Mouse (Mus musculus) spleen, adult 2 months (tissue): Measurements from ENCODE around the gene Gm44965. TPM values are rescaled to one million over a fixed set of nuclear protein-coding genes. Genes with fewer than 3 reads are reported as not detected.

Experiments
- DNase-seq, 2 experiments: peaks; one replicate each; pipeline versions ENCODE4 v3.0.0 to v3.0.0-alpha.2; 2012 to 2021; ENCODE audit warnings: low spot score in 2 of 2, low read depth in 1 of 2
- H3K27ac ChIP-seq: fragments of 200-500 bp; 2 replicates; pipeline ENCODE4 v1.5.1; 2012; ENCODE audit warnings: low read length, inconsistent platforms; ENCODE audit not compliant: insufficient read depth
- H3K27me3 ChIP-seq: fragments of 200-500 bp; 2 replicates; pipeline ENCODE4 v1.6.1; 2012; ENCODE audit warnings: mild to moderate bottlenecking, moderate library complexity, low read length, inconsistent platforms; ENCODE audit not compliant: control insufficient read depth, insufficient read depth
- H3K36me3 ChIP-seq: fragments of 200-500 bp; 2 replicates; pipeline ENCODE4 v1.6.1; 2012; ENCODE audit warnings: mild to moderate bottlenecking, low read length, inconsistent platforms; ENCODE audit not compliant: control insufficient read depth, insufficient read depth
- H3K4me1 ChIP-seq: fragments of 200-500 bp; 2 replicates; pipeline ENCODE4 v1.6.1; 2011; ENCODE audit warnings: inconsistent platforms; ENCODE audit not compliant: control insufficient read depth, insufficient read depth, insufficient read length
- H3K4me3 ChIP-seq: fragments of 200-500 bp; 2 replicates; pipeline ENCODE4 v1.5.1; 2011; ENCODE audit warnings: mild to moderate bottlenecking, inconsistent platforms; ENCODE audit not compliant: insufficient read depth, insufficient read length; ENCODE audit errors: extremely low read depth
- CTCF ChIP-seq: fragments of 200-500 bp; IDR thresholded peaks from 2 replicates; pipeline ENCODE4 v1.5.1; 2011; ENCODE audit warnings: mild to moderate bottlenecking, inconsistent platforms; ENCODE audit not compliant: insufficient read depth, insufficient read length, insufficient replicate concordance; ENCODE audit errors: extremely low read depth
- POLR2A ChIP-seq: fragments of 200-500 bp; IDR thresholded peaks from 2 replicates; pipeline ENCODE4 v1.6.1; 2011; ENCODE audit warnings: low read depth, low read length, inconsistent platforms
- WGBS: fragments of 180-500 bp; shearing (Covaris S2); methylation state at CpG from one replicate; pipeline ENCODE4 v1.1.7; 2018; 5-methylcytosine and 5-hydroxymethylcytosine counted together
- polyA plus RNA-seq: library from polyadenylated mRNA; depleted of rRNA; stranded (reverse); fragments of >200 nt; gene quantifications from 2 replicates; pipeline ENCODE4 v1.2.3, GENCODE M21; 2012; rRNA removed

Gm44965 gene
- polyA plus RNA-seq, 1 experiment = not detected

DNA sequence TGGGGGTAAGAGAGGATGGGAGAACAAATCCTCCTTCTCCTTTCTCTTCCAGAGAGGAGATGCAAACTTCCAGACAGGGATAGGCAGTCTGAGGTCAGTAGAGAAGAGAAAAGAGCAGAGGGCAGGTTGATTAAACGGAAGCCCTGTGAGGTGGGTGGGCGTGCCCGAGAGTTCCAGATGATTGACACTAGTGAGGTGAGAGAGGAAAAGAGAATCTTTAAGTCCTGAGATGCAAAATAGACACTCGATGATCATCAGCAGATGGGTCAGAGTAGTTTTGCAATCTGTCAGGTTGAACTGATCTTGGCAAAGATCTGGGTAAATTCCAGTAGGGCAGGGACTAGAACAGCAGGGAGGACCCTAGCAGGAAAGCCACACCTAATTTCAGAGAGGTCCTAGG is 71.0 kb downstream of the Gm44965 start:
- H3K27me3 ChIP-seq = no peaks in the 10 kb centered on the region
- peaks cover 31% of the 10 kb centered on the region; the same call in 1 of the 2 replicates for H3K4me1 ChIP-seq
- no peaks in the 10 kb centered on the region for H3K36me3 ChIP-seq
- TF ChIP-seq CTCF (no peak), POLR2A (no peak)
- peak overlapping the region; percentile 65 for H3K27ac ChIP-seq
- 43% methylated on average over 4 of the region's 4 CpGs for WGBS
- DNase-seq = no peak
- no peak overlapping the region for H3K4me3 ChIP-seq

DNA sequence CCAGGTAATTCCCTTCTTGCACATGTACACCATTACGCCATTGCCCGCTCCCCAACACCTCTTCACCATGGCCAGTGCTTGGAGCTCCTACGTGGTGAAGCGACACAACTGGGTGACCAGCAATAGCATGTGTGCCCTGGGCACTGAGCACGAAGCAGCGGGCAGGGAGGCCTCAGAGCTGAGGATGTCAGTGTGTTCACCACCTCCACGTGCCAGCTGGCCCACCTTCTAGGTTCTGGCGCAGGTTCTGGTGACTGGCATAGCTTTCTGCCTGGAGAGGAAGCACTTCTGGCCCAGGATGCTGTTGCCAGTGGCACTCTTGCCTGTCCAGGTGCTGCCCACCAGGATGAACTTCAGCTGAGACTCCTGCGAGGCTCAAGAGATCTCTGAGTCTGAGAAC is 71.7 kb downstream of the Gm44965 start:
- H3K4me3 ChIP-seq = no peak overlapping the region
- no peaks in the 10 kb centered on the region for H3K36me3 ChIP-seq
- no peak for DNase-seq
- peaks cover 31% of the 10 kb centered on the region; the same call in 1 of the 2 replicates for H3K4me1 ChIP-seq
- WGBS = 92% methylated on average over 9 of the region's 9 CpGs
- H3K27ac ChIP-seq = peak overlapping the region; percentile 65
- TF ChIP-seq CTCF = no peak
- no peak for TF ChIP-seq POLR2A
- no peaks in the 10 kb centered on the region for H3K27me3 ChIP-seq

DNA sequence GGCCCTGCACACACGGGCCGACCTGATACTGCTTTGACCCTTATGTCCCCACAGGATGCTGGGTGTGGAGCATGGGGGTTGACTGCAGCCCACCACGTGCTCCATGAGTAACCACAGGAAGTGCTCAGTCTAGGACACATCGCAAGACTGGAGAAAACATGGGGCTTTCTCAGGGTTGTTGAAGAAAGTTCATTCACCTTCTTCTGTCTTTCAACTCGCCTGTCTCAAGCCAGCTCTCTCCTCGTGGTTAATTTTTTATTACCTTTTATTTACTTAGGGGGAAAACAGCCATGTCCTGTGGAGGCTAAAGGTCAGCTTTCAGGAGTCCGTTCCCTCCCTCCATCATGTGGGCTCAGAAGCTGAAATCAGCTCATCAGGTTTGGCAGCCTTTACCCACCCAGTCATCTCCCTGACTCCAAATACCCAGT is 72.4 kb downstream of the Gm44965 start:
- H3K36me3 ChIP-seq = no peaks in the 10 kb centered on the region
- peaks cover 31% of the 10 kb centered on the region; the same call in 1 of the 2 replicates for H3K4me1 ChIP-seq
- no peak overlapping the region for H3K4me3 ChIP-seq
- 19% methylated on average over 7 of the region's 7 CpGs for WGBS
- TF ChIP-seq CTCF (no peak), POLR2A (no peak)
- no peak for DNase-seq
- H3K27me3 ChIP-seq = no peaks in the 10 kb centered on the region
- H3K27ac ChIP-seq = peak overlapping the region; percentile 65

DNA sequence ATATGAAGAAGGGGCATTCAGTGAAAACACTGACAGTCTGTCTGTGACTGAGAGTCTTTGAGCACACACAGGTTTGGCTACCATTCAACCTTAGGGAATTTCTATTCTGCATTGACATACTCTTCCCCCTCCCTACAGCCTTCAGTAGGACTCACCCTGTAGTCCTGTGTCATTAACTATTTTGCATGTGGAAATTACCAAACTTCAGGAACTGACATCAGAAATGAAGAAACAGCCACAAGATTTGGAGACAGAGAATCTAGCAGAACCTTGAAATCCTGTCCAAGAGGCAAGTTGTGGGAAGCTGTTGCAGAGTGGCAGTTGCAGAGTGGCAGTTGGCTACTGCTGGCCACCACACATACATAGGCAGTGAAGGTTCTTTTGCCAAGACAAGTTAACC is 74.3 kb downstream of the Gm44965 start:
- Histone ChIP-seq H3K4me1 (peaks cover 31% of the 10 kb centered on the region; the same call in 1 of the 2 replicates), H3K27ac (no peak overlapping the region), H3K27me3 (no peaks in the 10 kb centered on the region), H3K4me3 (no peak overlapping the region), H3K36me3 (no peaks in the 10 kb centered on the region)
- DNase-seq = no peak
- no peak for TF ChIP-seq POLR2A
- no peak for TF ChIP-seq CTCF

Other genes starting within 250 kb of the Gm44965 start
- gene Krba1, start 198.4 kb upstream of the Gm44965 start, polyA plus RNA-seq = 10.6 and 13.8 TPM in 2 replicates
- 14.9 and 16.1 TPM in 2 replicates for gene Zfp467, start 148.1 kb upstream of the Gm44965 start, polyA plus RNA-seq
- 2.9 and 4.2 TPM in 2 replicates for gene Sspo, start 145.7 kb upstream of the Gm44965 start, polyA plus RNA-seq
- gene Atp6v0e2, start 56.3 kb upstream of the Gm44965 start, polyA plus RNA-seq = 1.7 and 1.8 TPM in 2 replicates
- 22.9 and 38.8 TPM in 2 replicates for gene Lrrc61, start 39.1 kb upstream of the Gm44965 start, polyA plus RNA-seq
- 44.3 and 45.5 TPM in 2 replicates for gene Rarres2, start 21.2 kb upstream of the Gm44965 start, polyA plus RNA-seq
- not detected in 2 replicates for gene Gm45021, start 4.3 kb upstream of the Gm44965 start, polyA plus RNA-seq
- 12.4 and 15.8 TPM in 2 replicates for gene Repin1, start 58 bp upstream of the Gm44965 start, polyA plus RNA-seq
- 3.6 and 5.3 TPM in 2 replicates for gene Zfp775, start 8.1 kb downstream of the Gm44965 start, polyA plus RNA-seq
- gene AI854703, start 32.8 kb downstream of the Gm44965 start, polyA plus RNA-seq = 0.70 and 0.77 TPM in 2 replicates
- gene Gimap8, start 53.3 kb downstream of the Gm44965 start, polyA plus RNA-seq = 20.1 and 22.2 TPM in 2 replicates
- gene Gimap9, start 82.2 kb downstream of the Gm44965 start, polyA plus RNA-seq = 9.9 and 10.4 TPM in 2 replicates
- gene Gimap4, start 90.6 kb downstream of the Gm44965 start, polyA plus RNA-seq = 66.3 and 73.5 TPM in 2 replicates
- 50.8 and 54.3 TPM in 2 replicates for gene Gimap6, start 114.3 kb downstream of the Gm44965 start, polyA plus RNA-seq
- 0.43 and 0.82 TPM in 2 replicates for gene Gm28053, start 124.7 kb downstream of the Gm44965 start, polyA plus RNA-seq
- gene Gimap7, start 124.7 kb downstream of the Gm44965 start, polyA plus RNA-seq = 9.5 and 11.6 TPM in 2 replicates
- 94.4 and 103 TPM in 2 replicates for gene Gimap1, start 145.1 kb downstream of the Gm44965 start, polyA plus RNA-seq
- 74.0 and 90.0 TPM in 2 replicates for gene Gimap5, start 152.3 kb downstream of the Gm44965 start, polyA plus RNA-seq
- 140 and 150 TPM in 2 replicates for gene Gimap3, start 176.9 kb downstream of the Gm44965 start, polyA plus RNA-seq
- gene Tmem176a, start 247.0 kb downstream of the Gm44965 start, polyA plus RNA-seq = 95.2 and 105 TPM in 2 replicates
- gene Tmem176b, start 247.6 kb downstream of the Gm44965 start, polyA plus RNA-seq = 199 TPM in 2 replicates